Mouse (Mus musculus) cerebellum, postnatal 4 days (tissue): ENCODE measurements around the gene Kdm1b.
A peak's percentile ranks its signal among the peaks of the same experiment; 100 is the strongest.

Source experiments
- DNase-seq, 2 experiments: peaks; one replicate each; pipeline ENCODE4 v3.0.0; 2022; ENCODE audit warnings: low spot score in 2 of 2, mixed read lengths in 1 of 2

Kdm1b gene

DNA sequence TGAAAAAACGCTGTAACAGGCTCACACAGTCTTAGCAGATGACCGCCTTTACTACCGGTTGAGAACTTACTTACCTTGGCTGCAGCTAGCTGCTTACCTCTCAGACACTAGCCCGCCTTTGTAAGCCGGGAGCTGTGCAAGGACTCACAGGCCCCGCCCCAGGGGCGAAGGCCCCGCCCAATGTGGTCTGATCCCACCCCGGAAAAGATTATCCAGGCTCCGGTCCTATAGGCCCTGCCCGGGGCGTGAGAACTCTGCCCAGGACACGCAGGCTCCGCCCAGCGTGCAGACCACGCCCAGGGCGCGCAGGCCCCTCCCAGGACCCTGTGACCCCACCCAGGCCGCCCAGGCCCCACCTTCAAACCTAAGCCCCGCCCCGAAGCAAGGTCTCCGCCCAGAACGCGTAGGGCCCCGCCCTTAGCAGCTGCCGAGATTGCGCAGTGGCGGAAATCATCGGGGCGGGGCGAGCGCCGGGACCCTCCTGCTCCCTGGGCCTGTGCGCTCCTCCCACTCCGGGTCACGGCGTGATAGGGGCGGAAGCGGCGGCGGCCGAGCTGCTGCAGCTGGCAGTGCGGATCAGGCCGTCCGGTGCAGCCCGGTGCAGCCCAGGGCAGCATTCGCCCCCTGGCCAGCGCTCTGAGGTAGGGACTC is at the start of gene Kdm1b:
Gene Kdm1b (plus strand): TSS at position 470 of the 651 bp plus-strand sequence.
- DNase-seq = peak; percentile 96 to 99

- DNase-seq = no peak
Observed at GRCm38 (mm10) chr13:46997355-46997754, 45.9 kb upstream of the Kdm1b start.

DNA sequence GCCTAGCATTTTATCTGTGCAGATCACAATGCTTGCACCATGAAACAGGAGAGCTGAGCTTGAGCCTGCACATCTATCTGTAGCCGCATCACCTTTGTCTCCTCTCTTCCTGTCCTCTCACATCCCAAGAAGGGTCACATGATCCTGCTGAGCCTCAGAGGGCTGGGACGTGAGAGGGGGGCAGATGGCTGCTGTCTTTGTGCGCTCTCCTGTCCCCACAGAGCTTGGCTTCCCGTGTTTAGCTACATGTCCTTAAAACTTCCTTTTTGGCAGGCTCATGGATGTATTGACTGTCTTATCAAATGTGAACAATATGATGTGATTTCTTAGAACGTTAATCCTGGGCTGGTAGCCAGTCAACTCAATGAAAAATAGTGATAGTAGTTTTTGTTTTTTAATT is 43.8 kb upstream of the Kdm1b start:
- no peak for DNase-seq

DNA sequence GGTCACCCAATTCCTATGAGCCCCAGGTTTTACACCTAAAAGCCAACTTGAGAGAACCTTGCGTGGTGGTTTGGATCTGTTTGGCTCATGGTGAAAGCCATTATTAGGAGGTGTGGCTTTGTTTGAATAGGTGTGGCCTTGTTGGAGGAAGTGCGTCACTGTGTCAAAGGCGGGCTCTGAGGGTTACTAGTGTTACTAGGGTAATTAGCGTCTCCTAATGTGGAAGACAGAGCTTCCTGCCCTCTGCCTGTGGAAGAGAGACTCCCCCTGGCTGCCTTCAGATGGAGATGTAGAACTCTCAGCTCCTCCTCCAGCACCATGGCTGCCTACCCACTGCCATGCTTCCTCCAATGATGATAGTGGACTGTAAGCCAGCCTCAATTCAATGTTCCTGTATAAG is 41.7 kb upstream of the Kdm1b start:
- no peak for DNase-seq

- DNase-seq = no peak
Observed at GRCm38 (mm10) chr13:47013740-47014139, 29.6 kb upstream of the Kdm1b start.

GRCm38 (mm10) chr13:47014334-47015194 is 28.7 kb upstream of the Kdm1b start, which contains the start of gene Nhlrc1:
Gene Nhlrc1 (minus strand): TSS chr13:47014850.
- peak; percentile 68 to 81 for DNase-seq

DNA sequence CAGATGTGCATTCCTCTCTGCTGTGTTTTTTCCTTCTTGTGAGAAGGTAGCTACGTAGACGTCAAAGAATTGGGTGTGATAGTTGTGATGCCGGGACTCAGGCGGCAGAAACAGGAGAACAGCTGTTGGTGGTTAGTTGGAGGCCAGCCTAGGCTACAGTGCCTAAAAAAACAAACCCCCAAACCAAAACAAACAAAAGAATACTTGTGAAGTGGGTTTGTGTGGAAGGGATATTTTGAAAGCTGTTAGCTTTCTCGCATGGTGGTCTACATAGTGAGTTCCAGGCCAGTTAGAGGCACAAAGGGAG is 28.2 kb upstream of the Kdm1b start:
- no peak for DNase-seq

- DNase-seq = peak; percentile 35 to 54
Observed at GRCm38 (mm10) chr13:47017259-47017658, 26.0 kb upstream of the Kdm1b start.

DNA sequence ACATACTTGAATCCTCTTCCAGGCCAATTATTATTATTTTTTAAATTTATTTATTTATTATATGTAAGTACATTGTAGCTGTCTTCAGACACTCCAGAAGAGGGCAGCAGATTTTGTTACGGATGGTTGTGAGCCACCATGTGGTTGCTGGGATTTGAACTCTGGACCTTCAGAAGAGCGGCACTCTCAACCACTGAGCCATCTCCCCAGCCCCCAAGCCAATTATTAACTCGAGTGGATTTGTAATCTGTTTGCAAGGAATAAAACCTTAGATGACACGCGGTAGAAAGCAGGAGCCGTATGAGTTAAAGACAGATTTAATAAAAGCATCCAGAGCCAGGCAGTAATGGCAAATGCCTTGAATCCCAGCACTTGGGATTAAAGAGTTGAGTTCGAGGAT is 23.5 kb upstream of the Kdm1b start:
- no peak for DNase-seq

DNA sequence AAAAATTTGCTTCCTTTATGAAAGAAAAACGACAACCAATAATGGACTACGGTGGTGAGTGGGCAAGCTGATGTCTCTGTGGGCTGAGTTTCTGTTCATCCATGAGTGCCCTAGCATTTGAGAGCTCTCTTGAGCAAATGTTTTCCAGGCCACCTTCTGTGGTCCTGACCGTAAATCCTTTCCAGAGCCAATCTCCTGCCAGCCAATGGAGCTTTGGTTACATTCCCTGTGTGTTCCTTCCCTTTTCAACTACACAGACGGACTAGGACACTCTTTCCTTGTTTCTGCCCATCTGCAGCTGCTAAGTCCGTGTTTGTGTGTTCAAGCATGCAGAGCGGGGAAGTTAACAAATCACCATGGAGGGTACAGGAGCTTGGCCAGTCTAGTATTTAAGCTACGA is 22.5 kb upstream of the Kdm1b start:
- DNase-seq = no peak

DNA sequence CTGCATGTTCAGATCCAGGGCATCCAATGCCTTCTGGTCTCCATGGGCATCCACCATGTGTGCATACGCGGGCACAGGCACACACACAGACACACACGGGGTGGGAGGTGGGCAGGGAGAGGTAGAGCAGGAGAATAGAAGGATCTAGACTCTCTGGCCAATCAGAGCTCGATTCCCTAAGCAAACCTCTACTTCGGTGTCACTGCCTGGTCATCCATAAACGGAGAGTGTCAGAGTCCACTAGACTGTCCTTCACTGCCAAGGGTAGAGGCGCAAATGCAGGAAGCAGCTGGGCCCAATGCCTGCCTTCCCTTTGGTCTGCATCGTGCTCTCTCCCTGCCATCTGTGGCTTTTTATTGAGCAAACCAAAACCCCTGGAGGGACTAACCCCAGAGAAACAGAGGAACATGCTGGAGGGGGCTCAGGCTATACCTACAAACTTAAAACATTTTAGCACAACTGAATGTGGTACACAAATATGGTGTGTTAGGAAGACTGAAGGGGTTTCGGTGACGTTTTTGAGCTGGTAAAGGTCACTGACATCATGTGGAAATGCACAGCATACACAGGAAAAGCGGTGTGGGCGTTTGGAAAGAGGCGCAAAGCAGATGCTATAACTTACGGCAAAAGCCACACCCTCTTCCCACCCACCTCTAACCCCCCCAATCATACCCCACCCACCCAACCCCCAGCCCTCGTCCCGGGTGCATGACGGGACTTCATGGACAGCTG is 12.8 kb upstream of the Kdm1b start:
- DNase-seq = no peak

GRCm38 (mm10) chr13:47033602-47034001 is 9.7 kb upstream of the Kdm1b start:
- no peak for DNase-seq

- no peak for DNase-seq
Observed at GRCm38 (mm10) chr13:47037946-47038345, 5.4 kb upstream of the Kdm1b start.

- DNase-seq = no peak
Observed at GRCm38 (mm10) chr13:47040061-47040460, 3.2 kb upstream of the Kdm1b start.

GRCm38 (mm10) chr13:47042024-47042633 is 1.2 kb upstream of the Kdm1b start:
- no peak for DNase-seq

DNA sequence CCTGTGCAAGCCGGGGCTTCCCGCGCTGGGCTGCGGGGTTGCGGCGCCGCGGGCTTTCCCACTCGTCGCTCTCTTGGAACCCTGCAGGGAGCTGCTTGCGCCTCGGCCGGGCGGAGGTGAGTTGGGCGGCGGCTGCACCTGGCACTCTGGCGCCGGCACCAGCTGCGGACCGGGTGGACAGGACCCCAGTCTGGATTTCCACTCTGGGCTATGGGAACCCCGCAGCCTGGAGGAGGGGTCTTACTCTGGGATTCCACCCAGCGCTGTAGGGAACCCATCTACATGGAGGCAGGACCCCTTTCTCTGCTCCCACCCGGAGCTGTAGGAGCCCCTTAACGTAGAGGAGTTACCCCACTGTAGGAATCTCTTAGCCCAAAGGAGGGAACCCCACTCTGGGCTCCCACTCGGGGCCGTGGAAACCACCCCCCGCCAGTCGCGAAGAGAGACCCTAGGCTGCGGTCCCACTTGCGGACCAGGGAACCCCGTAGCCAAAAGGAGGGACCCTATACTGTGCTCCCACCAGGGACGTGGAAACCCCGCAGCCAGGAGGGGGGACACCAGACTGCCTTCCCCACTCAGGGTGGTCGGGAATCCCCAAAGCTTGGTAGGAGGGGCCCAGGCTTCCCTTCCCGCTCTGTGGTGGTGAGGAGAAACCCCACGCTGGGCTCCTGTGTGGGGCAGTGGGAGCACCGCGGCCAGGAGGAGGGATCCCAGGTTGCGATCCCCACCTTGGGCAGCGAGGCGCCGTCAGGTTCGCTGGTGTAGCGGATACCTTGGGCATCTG is 726 bp downstream of the Kdm1b start:
- DNase-seq = peak; percentile 21 to 34

DNA sequence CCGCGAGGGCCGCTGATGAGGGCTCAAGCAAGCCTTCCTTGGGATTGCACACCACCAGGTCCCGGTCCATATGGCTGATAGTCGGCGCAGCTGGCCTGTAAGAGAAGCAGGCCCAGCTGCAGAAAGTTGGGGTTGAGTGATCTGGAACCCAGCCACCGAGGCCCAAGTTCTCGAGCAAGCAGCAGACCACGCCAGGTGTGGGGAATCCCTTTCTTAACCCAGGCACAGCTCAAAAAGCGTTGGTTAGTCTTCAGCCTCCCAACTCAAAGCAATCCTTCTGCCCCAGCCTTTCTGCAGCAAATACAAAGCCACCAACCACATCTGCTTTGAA is 1.3 kb downstream of the Kdm1b start, which contains the start of gene Tpmt:
Gene Tpmt (minus strand): TSS at position 121 of the 331 bp plus-strand sequence.
- peak in 1 of 2 experiments; percentile 18 for DNase-seq

DNA sequence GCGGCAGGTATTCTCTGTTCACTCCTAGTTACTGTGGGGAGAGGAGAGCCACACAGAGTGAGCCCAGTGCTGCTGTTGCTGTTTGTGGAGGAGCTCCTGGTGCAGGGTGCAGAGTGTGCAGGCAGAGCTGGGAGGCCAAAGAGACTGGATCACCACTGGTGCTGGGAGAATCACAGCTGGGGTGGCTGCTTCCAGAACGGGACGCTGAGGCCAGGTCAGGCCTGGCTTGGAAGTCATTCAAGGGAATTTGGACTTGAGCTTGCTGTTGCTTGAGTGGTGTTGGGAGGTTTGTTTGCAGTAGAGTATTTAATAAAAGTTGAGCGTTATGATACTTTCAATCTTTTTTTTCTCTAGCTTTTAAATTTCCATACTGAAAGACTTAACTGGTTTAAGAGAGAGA is 4.7 kb downstream of the Kdm1b start:
- DNase-seq = no peak

- DNase-seq = no peak
Observed at GRCm38 (mm10) chr13:47050009-47050408, 6.7 kb downstream of the Kdm1b start.

DNA sequence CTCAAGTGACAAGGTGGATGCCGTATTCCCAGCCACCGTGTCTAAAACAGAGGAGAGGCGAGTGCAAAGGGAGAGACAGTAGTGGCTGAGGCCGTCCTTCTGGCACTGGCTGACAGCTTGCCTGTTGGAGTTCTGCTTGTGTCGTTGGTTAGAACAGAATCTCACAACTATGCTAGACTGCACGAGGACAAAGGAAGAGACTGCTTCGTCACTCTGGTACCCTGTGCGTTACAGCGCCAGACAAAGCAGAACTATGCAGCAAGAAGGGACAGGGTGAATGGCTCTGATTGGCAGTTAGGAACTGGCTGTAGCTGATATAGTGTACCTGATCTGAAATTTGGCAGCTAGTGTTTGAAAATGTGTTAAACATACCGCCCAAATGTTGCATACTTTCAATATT is 10.7 kb downstream of the Kdm1b start:
- DNase-seq = no peak

GRCm38 (mm10) chr13:47056126-47056525 is 12.8 kb downstream of the Kdm1b start:
- no peak for DNase-seq
